Mouse (Mus musculus) stomach, embryonic 14.5 days (tissue): ENCODE data around the gene Mtor. TPM values are rescaled to one million over a fixed set of nuclear protein-coding genes. Genes with fewer than 3 reads are reported as not detected.
A peak's percentile ranks its signal among the peaks of the same experiment; 100 is the strongest.

Source experiments
- ATAC-seq: fragments of 200-750 bp; cut with Nextera tagmentation; 2 replicates; pipeline ENCODE4 v1.8.0; 2017; ENCODE audit warnings: low read depth, moderate TSS enrichment; ENCODE audit not compliant: insufficient number of reproducible peaks, insufficient read depth, low FRiP score
- H3K27ac ChIP-seq: fragments of 300-500 bp; sonication (generic); 2 replicates; pipeline ENCODE4 v1.5.1; 2014; ENCODE audit warnings: mild to moderate bottlenecking, low read length, moderate library complexity, mixed read lengths
- H3K27me3 ChIP-seq: fragments of 300-500 bp; sonication (generic); 2 replicates; pipeline ENCODE4 v1.6.1; 2014; ENCODE audit warnings: low read length, control low read depth, mixed read lengths; ENCODE audit not compliant: control insufficient read depth, insufficient read depth
- H3K36me3 ChIP-seq: fragments of 300-500 bp; sonication (generic); 2 replicates; pipeline ENCODE4 v1.6.1; 2014; ENCODE audit warnings: mild to moderate bottlenecking, control low read depth, low read length, moderate library complexity, mixed read lengths; ENCODE audit not compliant: control insufficient read depth, insufficient read depth
- H3K4me1 ChIP-seq: fragments of 300-500 bp; sonication (generic); 2 replicates; pipeline ENCODE4 v1.6.1; 2014; ENCODE audit warnings: low read length, control low read depth, mixed read lengths; ENCODE audit not compliant: control insufficient read depth, insufficient read depth
- H3K4me2 ChIP-seq: fragments of 300-500 bp; sonication (generic); replicated peaks from 2 replicates; pipeline ENCODE4 v1.6.1; 2014; ENCODE audit warnings: low read depth, low read length, control low read depth
- H3K4me3 ChIP-seq: fragments of 300-500 bp; sonication (generic); 2 replicates; pipeline ENCODE4 v1.5.1; 2014; ENCODE audit warnings: low read depth, low read length, control low read depth
- H3K9ac ChIP-seq: fragments of 300-500 bp; sonication (generic); replicated peaks from 2 replicates; pipeline ENCODE4 v1.6.1; 2014; ENCODE audit warnings: low read depth, mild to moderate bottlenecking, control low read depth, low read length, moderate library complexity, mixed read lengths
- H3K9me3 ChIP-seq: fragments of 300-500 bp; sonication (generic); 2 replicates; pipeline ENCODE4 v1.6.1; 2016; ENCODE audit warnings: low read depth, low read length, control low read depth; ENCODE audit not compliant: control insufficient read depth
- WGBS: fragments of 180-500 bp; shearing (Covaris S2); extraction: QIAGEN DNeasy Blood & Tissue Kit; methylation state at CpG from one replicate; pipeline ENCODE4 v1.1.7; 2014; 5-methylcytosine and 5-hydroxymethylcytosine counted together
- polyA plus RNA-seq: library from polyadenylated mRNA; unstranded; fragments of >200 nt; fragmentation: Nextera tagmentation; extraction: Ambion mirVana; gene quantifications from 2 replicates; pipeline ENCODE4 v1.2.1, GENCODE M21; 2014

Gene Mtor
- polyA plus RNA-seq, 1 experiment from 2014 or later = 22.8 TPM

GRCm38 (mm10) chr4:148573222-148573621 is 124.8 kb downstream of the Mtor start:
- ATAC-seq = no peak
- Histone ChIP-seq H3K4me3 (no peak overlapping the region), H3K9me3 (no peaks in the 10 kb centered on the region), H3K36me3 (peaks cover 88% of the 10 kb centered on the region), H3K27ac (no peak overlapping the region), H3K27me3 (no peaks in the 10 kb centered on the region), H3K4me2 (no peak overlapping the region), H3K9ac (no peak overlapping the region), H3K4me1 (no peaks in the 10 kb centered on the region)
- WGBS = 91% methylated on average over 7 of the region's 7 CpGs

- Histone ChIP-seq H3K9ac (no peak overlapping the region), H3K36me3 (peaks cover 55% of the 10 kb centered on the region), H3K4me3 (no peak overlapping the region), H3K4me2 (no peak overlapping the region), H3K27ac (no peak overlapping the region), H3K4me1 (no peaks in the 10 kb centered on the region), H3K27me3 (no peaks in the 10 kb centered on the region), H3K9me3 (no peaks in the 10 kb centered on the region)
- no peak for ATAC-seq
- WGBS = 90% methylated on average over 9 of the region's 9 CpGs
Measured at GRCm38 (mm10) chr4:148580765-148581164, 132.4 kb downstream of the Mtor start.

- Histone ChIP-seq H3K36me3 (peaks cover 48% of the 10 kb centered on the region), H3K27me3 (no peaks in the 10 kb centered on the region), H3K9ac (no peak overlapping the region), H3K4me1 (no peaks in the 10 kb centered on the region), H3K4me2 (no peak overlapping the region), H3K27ac (no peak overlapping the region), H3K9me3 (no peaks in the 10 kb centered on the region), H3K4me3 (no peak overlapping the region)
- WGBS = 86% methylated on average over 5 of the region's 5 CpGs
- no peak for ATAC-seq
Measured at GRCm38 (mm10) chr4:148581422-148581821, 133.0 kb downstream of the Mtor start.

- ATAC-seq = no peak
- H3K27me3 ChIP-seq = no peaks in the 10 kb centered on the region
- H3K27ac ChIP-seq = no peak overlapping the region
- no peaks in the 10 kb centered on the region for H3K9me3 ChIP-seq
- H3K9ac ChIP-seq = no peak overlapping the region
- peaks cover 34% of the 10 kb centered on the region for H3K36me3 ChIP-seq
- no peak overlapping the region for H3K4me3 ChIP-seq
- no peak overlapping the region for H3K4me2 ChIP-seq
- WGBS = 69% methylated on average over 4 of the region's 4 CpGs
- no peaks in the 10 kb centered on the region for H3K4me1 ChIP-seq
Measured at GRCm38 (mm10) chr4:148583257-148583656, 134.8 kb downstream of the Mtor start.

- H3K36me3 ChIP-seq = peaks cover 9% of the 10 kb centered on the region
- H3K4me2 ChIP-seq = no peak overlapping the region
- H3K27me3 ChIP-seq = no peaks in the 10 kb centered on the region
- H3K4me3 ChIP-seq = no peak overlapping the region
- H3K9ac ChIP-seq = no peak overlapping the region
- WGBS = 75% methylated on average over 9 of the region's 9 CpGs
- no peak for ATAC-seq
- no peak overlapping the region for H3K27ac ChIP-seq
- H3K4me1 ChIP-seq = no peaks in the 10 kb centered on the region
- no peaks in the 10 kb centered on the region for H3K9me3 ChIP-seq
Measured at GRCm38 (mm10) chr4:148586648-148587047, 138.2 kb downstream of the Mtor start.

GRCm38 (mm10) chr4:148588793-148589192 is 140.4 kb downstream of the Mtor start:
- WGBS = 78% methylated on average over 9 of the region's 9 CpGs
- Histone ChIP-seq H3K4me3 (no peak overlapping the region), H3K27me3 (no peaks in the 10 kb centered on the region), H3K4me1 (peaks cover 6% of the 10 kb centered on the region), H3K36me3 (peaks cover 8% of the 10 kb centered on the region; the same call in 1 of the 2 replicates), H3K27ac (no peak overlapping the region), H3K9me3 (no peaks in the 10 kb centered on the region), H3K9ac (no peak overlapping the region), H3K4me2 (no peak overlapping the region)
- no peak for ATAC-seq

GRCm38 (mm10) chr4:148589565-148589964 is 141.2 kb downstream of the Mtor start:
- Histone ChIP-seq H3K27ac (no peak overlapping the region), H3K9me3 (no peaks in the 10 kb centered on the region), H3K4me3 (no peak overlapping the region), H3K4me1 (peaks cover 6% of the 10 kb centered on the region), H3K27me3 (no peaks in the 10 kb centered on the region), H3K4me2 (0 out of 2 replicates have a peak overlapping the region, but pooled peaks have one; percentile 18), H3K9ac (no peak overlapping the region), H3K36me3 (peaks cover 16% of the 10 kb centered on the region)
- peak; percentile 35; the same call in 1 of the 2 replicates for ATAC-seq
- 54% methylated on average over 7 of the region's 8 CpGs for WGBS

- H3K9me3 ChIP-seq = no peaks in the 10 kb centered on the region
- WGBS = 7% methylated on average over 18 of the region's 18 CpGs
- peak overlapping the region; percentile 61 for H3K4me2 ChIP-seq
- peak overlapping the region; percentile 42; the same call in 1 of the 2 replicates for H3K9ac ChIP-seq
- peak overlapping the region; percentile 63; the same call in 1 of the 2 replicates for H3K27ac ChIP-seq
- no peaks in the 10 kb centered on the region for H3K27me3 ChIP-seq
- ATAC-seq = no peak
- H3K4me1 ChIP-seq = peaks cover 6% of the 10 kb centered on the region
- H3K36me3 ChIP-seq = peaks cover 26% of the 10 kb centered on the region
- peak overlapping the region; percentile 94 for H3K4me3 ChIP-seq
Measured at GRCm38 (mm10) chr4:148590421-148591170, 142.2 kb downstream of the Mtor start.
